Mouse (Mus musculus): ENCODE data around the gene Aldoart1. TPM values are rescaled to one million over a fixed set of nuclear protein-coding genes. Genes with fewer than 3 reads are reported as not detected.

Aldoart1 gene
- not detected in 2 replicates for polyA plus RNA-seq (2012; rRNA removed)

GRCm38 (mm10) chr4:72852534-72852933, at the start of gene Aldoart1:
Aldoart1 (minus strand) TSS chr4:72852634.

